Mouse (Mus musculus): ENCODE measurements around the gene Smarce1.

Smarce1 gene

GRCm38 (mm10) chr11:99229641-99230260, 1.1 kb downstream of the Smarce1 start:
- peak; percentile 40 for DNase-seq (ENCODE audit: low spot score)

- no peak for DNase-seq (ENCODE audit: low spot score)
These were observed 4.5 kb downstream of the Smarce1 start for GRCm38 (mm10) chr11:99226298-99226697.

GRCm38 (mm10) chr11:99223310-99223709, 7.5 kb downstream of the Smarce1 start:
- DNase-seq (ENCODE audit: low spot score), result no peak

- DNase-seq (ENCODE audit: low spot score), result no peak
These were observed 9.0 kb downstream of the Smarce1 start for GRCm38 (mm10) chr11:99221811-99222210.

GRCm38 (mm10) chr11:99217248-99217986, 13.4 kb downstream of the Smarce1 start:
- DNase-seq (ENCODE audit: low spot score), result no peak

- DNase-seq (ENCODE audit: low spot score), result no peak
These were observed 14.6 kb downstream of the Smarce1 start for GRCm38 (mm10) chr11:99216181-99216580.

GRCm38 (mm10) chr11:99212693-99213092, 18.1 kb downstream of the Smarce1 start:
- DNase-seq (ENCODE audit: low spot score), result no peak

GRCm38 (mm10) chr11:99211964-99212363, 18.9 kb downstream of the Smarce1 start:
- no peak for DNase-seq (ENCODE audit: low spot score)

- DNase-seq (ENCODE audit: low spot score), result no peak
These were observed 22.6 kb downstream of the Smarce1 start for GRCm38 (mm10) chr11:99208105-99208669.

GRCm38 (mm10) chr11:99207449-99207848, 23.4 kb downstream of the Smarce1 start:
- no peak for DNase-seq (ENCODE audit: low spot score)

- DNase-seq (ENCODE audit: low spot score), result peak; percentile 26
These were observed 23.9 kb downstream of the Smarce1 start for GRCm38 (mm10) chr11:99206954-99207353.

GRCm38 (mm10) chr11:99189154-99189582, 41.6 kb downstream of the Smarce1 start:
- DNase-seq (ENCODE audit: low spot score), result peak; percentile 66

- DNase-seq (ENCODE audit: low spot score), result no peak
These were observed 43.5 kb downstream of the Smarce1 start for GRCm38 (mm10) chr11:99187348-99187747.

GRCm38 (mm10) chr11:99186836-99187235, 44.0 kb downstream of the Smarce1 start:
- no peak for DNase-seq (ENCODE audit: low spot score)

GRCm38 (mm10) chr11:99182575-99182974, 48.2 kb downstream of the Smarce1 start:
- DNase-seq (ENCODE audit: low spot score), result no peak

GRCm38 (mm10) chr11:99180071-99180470, 50.7 kb downstream of the Smarce1 start:
- DNase-seq (ENCODE audit: low spot score), result no peak

- no peak for DNase-seq (ENCODE audit: low spot score)
These were observed 53.0 kb downstream of the Smarce1 start for GRCm38 (mm10) chr11:99177925-99178198.

- no peak for DNase-seq (ENCODE audit: low spot score)
These were observed 53.5 kb downstream of the Smarce1 start for GRCm38 (mm10) chr11:99177054-99177924.

- DNase-seq (ENCODE audit: low spot score), result no peak
These were observed 58.8 kb downstream of the Smarce1 start for GRCm38 (mm10) chr11:99172002-99172401.

- no peak for DNase-seq (ENCODE audit: low spot score)
These were observed 59.4 kb downstream of the Smarce1 start for GRCm38 (mm10) chr11:99171442-99171841.

- DNase-seq (ENCODE audit: low spot score), result no peak
These were observed 60.1 kb downstream of the Smarce1 start for GRCm38 (mm10) chr11:99170547-99171267.

GRCm38 (mm10) chr11:99170005-99170404, 60.8 kb downstream of the Smarce1 start:
- no peak for DNase-seq (ENCODE audit: low spot score)
